Mouse (Mus musculus) embryonic facial prominence, embryonic 13.5 days (tissue): ENCODE data around the gene Abhd12. TPM values are rescaled to one million over a fixed set of nuclear protein-coding genes. Genes with fewer than 3 reads are reported as not detected.
"Not testable (repeated sequence)": the region's sequence is repeated elsewhere in the genome, so short reads cannot be mapped to it uniquely, and the experiment has no call there.

ENCODE experiments used
- ATAC-seq: fragments of 200-750 bp; cut with Nextera tagmentation; 2 replicates; pipeline ENCODE4 v1.8.0; 2017; ENCODE audit warnings: low read depth; ENCODE audit not compliant: insufficient number of reproducible peaks, insufficient read depth, low FRiP score, low TSS enrichment
- H3K27ac ChIP-seq: fragments of 300-500 bp; sonication (generic); 2 replicates; pipeline ENCODE4 v1.5.1; 2015; ENCODE audit warnings: moderate library complexity, mild to moderate bottlenecking, inconsistent platforms
- H3K27me3 ChIP-seq: fragments of 300-500 bp; sonication (generic); 2 replicates; pipeline ENCODE4 v1.6.1; 2015; ENCODE audit warnings: mild to moderate bottlenecking, inconsistent platforms
- H3K36me3 ChIP-seq: fragments of 300-500 bp; sonication (generic); 2 replicates; pipeline ENCODE4 v1.6.1; 2015; ENCODE audit warnings: mild to moderate bottlenecking, inconsistent platforms
- H3K4me1 ChIP-seq: fragments of 300-500 bp; sonication (generic); 2 replicates; pipeline ENCODE4 v1.6.1; 2015; ENCODE audit warnings: inconsistent platforms
- H3K4me2 ChIP-seq: fragments of 300-500 bp; sonication (generic); 2 replicates; pipeline ENCODE4 v1.6.1; 2015; ENCODE audit warnings: moderate library complexity, mild to moderate bottlenecking, inconsistent platforms
- H3K4me3 ChIP-seq: fragments of 300-500 bp; sonication (generic); 2 replicates; pipeline ENCODE4 v1.5.1; 2015; ENCODE audit warnings: mild to moderate bottlenecking, inconsistent platforms
- H3K9ac ChIP-seq: fragments of 300-500 bp; sonication (generic); 2 replicates; pipeline ENCODE4 v1.6.1; 2015; ENCODE audit warnings: mild to moderate bottlenecking, inconsistent platforms
- H3K9me3 ChIP-seq: fragments of 300-500 bp; sonication (generic); 2 replicates; pipeline ENCODE4 v1.6.1; 2016; ENCODE audit warnings: inconsistent platforms
- whole genome bisulfite sequencing: fragments of 180-500 bp; shearing (Covaris S2); methylation state at CpG from one replicate; pipeline ENCODE4 v1.1.7; 2015; ENCODE audit warnings: mixed read lengths; 5-methylcytosine and 5-hydroxymethylcytosine counted together
- polyA plus RNA-seq: library from polyadenylated mRNA; unstranded; fragments of >200 nt; fragmentation: Nextera tagmentation; extraction: Ambion mirVana; gene quantifications from 2 replicates; pipeline ENCODE4 v1.2.1, GENCODE M21; 2015

The Abhd12 gene
- 68.2 and 69.5 TPM in 2 replicates for polyA plus RNA-seq

- WGBS = under 1% methylated on average over 72 of the region's 72 CpGs
These were observed at the start of gene Abhd12 for GRCm38 (mm10) chr2:150904272-150904935. TSS of gene Abhd12 (minus strand) at chr2:150904741.

GRCm38 (mm10) chr2:150951201-150951600 lies 46.7 kb upstream of the Abhd12 start:
- Histone ChIP-seq H3K36me3 (peaks cover 77% of the 10 kb centered on the region), H3K4me1 (no peaks in the 10 kb centered on the region), H3K4me2 (no peak overlapping the region), H3K27ac (no peak overlapping the region), H3K9ac (no peak overlapping the region), H3K27me3 (no peaks in the 10 kb centered on the region), H3K4me3 (no peak overlapping the region), H3K9me3 (no peaks in the 10 kb centered on the region)
- 84% methylated on average over 2 of the region's 2 CpGs for WGBS
- ATAC-seq = no peak

More at GRCm38 (mm10) chr2:150904272-150904935, at the start of gene Abhd12:
- Histone ChIP-seq H3K9me3 (no peaks in the 10 kb centered on the region), H3K27ac (peak within 1 kb of the TSS; percentile 87), H3K4me3 (peak within 1 kb of the TSS; percentile 94), H3K4me1 (peaks cover 18% of the 10 kb centered on the region), H3K27me3 (no peaks in the 10 kb centered on the region), H3K36me3 (peaks cover 6% of the 10 kb centered on the region; the same call in 1 of the 2 replicates), H3K4me2 (peak within 1 kb of the TSS; percentile 87), H3K9ac (peak within 1 kb of the TSS; percentile 91)
- ATAC-seq = peak; percentile 96

DNA sequence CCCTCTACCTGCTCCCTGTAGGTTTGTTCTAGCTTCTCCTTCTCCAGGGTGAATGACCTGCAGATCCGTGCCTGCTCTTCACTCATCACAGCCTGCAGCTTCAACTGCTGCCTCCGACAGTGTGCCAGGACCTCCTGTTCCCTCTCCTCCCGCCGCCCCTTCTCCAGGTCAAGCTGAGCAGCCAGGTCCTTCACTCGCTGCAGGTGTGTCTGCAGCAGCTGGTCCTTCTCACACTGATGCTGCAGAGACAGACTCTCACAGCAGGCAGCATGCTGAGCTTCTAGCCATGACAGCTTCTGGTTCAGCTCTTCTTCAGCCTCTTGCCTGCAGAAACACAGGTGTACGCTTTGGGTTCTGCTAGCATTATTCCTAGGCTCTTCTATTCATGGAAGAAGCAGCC lies 45.5 kb upstream of the Abhd12 start:
- WGBS = 92% methylated on average over 6 of the region's 6 CpGs
- Histone ChIP-seq H3K9me3 (no peaks in the 10 kb centered on the region), H3K4me2 (no peak overlapping the region), H3K4me3 (no peak overlapping the region), H3K9ac (no peak overlapping the region), H3K27ac (no peak overlapping the region), H3K27me3 (no peaks in the 10 kb centered on the region), H3K36me3 (peaks cover 70% of the 10 kb centered on the region), H3K4me1 (no peaks in the 10 kb centered on the region)
- no peak for ATAC-seq

DNA sequence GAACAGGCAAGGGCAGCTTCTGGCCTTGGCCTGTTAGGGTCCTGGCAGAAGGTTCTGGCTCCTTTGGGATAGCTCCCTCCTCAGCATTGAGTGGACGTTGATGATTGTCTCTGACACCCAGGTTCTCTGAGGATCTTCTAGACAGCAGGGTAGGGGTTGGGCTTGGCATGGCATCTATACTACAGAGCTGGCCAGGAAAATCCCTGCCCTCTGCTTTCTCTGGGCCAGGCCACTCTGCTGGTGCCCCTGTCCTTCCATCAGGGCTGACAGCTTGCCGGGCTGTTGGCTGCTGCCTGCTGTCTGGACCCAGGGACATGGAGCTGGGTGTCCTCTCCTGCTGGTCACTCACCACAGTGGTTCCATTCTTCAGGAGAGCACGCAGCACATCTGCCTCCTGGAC lies 45.1 kb upstream of the Abhd12 start:
- Histone ChIP-seq H3K27ac (no peak overlapping the region), H3K4me1 (no peaks in the 10 kb centered on the region), H3K27me3 (no peaks in the 10 kb centered on the region), H3K9me3 (no peaks in the 10 kb centered on the region), H3K4me2 (no peak overlapping the region), H3K36me3 (peaks cover 69% of the 10 kb centered on the region), H3K4me3 (no peak overlapping the region), H3K9ac (no peak overlapping the region)
- 91% methylated on average over 3 of the region's 3 CpGs for WGBS
- ATAC-seq = no peak

GRCm38 (mm10) chr2:150948786-150949185 lies 44.2 kb upstream of the Abhd12 start:
- peaks cover 70% of the 10 kb centered on the region for H3K36me3 ChIP-seq

GRCm38 (mm10) chr2:150947880-150948611 lies 43.5 kb upstream of the Abhd12 start:
- 89% methylated on average over 12 of the region's 12 CpGs for WGBS
- ATAC-seq, H3K27ac ChIP-seq, H3K4me3 ChIP-seq, H3K27me3 ChIP-seq, H3K9me3 ChIP-seq, H3K4me1 ChIP-seq, H3K4me2 ChIP-seq, H3K9ac ChIP-seq: not testable (repeated sequence)
- peaks cover 70% of the 10 kb centered on the region for H3K36me3 ChIP-seq

More at GRCm38 (mm10) chr2:150948786-150949185, 44.2 kb upstream of the Abhd12 start:
- Histone ChIP-seq H3K9me3 (no peaks in the 10 kb centered on the region), H3K4me2 (no peak overlapping the region), H3K4me1 (no peaks in the 10 kb centered on the region), H3K9ac (no peak overlapping the region), H3K4me3 (no peak overlapping the region), H3K27ac (no peak overlapping the region), H3K27me3 (no peaks in the 10 kb centered on the region)
- ATAC-seq = no peak
- 92% methylated on average over 5 of the region's 5 CpGs for WGBS

DNA sequence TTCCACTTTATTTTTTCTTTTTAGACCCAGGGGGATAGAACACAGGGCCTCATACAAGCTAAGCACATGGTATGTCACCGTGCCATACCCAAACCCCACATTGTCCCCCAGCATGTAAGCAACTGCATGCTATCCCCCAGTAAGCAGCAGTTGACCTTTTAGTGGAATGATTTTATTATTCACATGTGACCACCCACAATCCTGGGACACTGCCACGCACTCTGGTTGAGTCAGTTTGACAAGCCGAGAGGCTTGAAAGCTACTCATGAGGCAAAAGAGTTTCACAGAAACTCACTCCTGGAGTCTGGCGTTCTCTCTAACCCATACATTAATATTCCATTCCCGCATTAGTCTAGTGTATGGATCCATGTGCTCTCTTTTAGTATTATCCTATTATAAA lies 42.8 kb upstream of the Abhd12 start:
- not testable (repeated sequence) for H3K4me1 ChIP-seq, H3K27me3 ChIP-seq, ATAC-seq, H3K4me2 ChIP-seq, H3K9me3 ChIP-seq, H3K27ac ChIP-seq, H3K9ac ChIP-seq, H3K4me3 ChIP-seq
- 89% methylated on average over 5 of the region's 5 CpGs for WGBS
- H3K36me3 ChIP-seq = peaks cover 63% of the 10 kb centered on the region

- H3K27me3 ChIP-seq = no peaks in the 10 kb centered on the region
- ATAC-seq = no peak
- 94% methylated on average over 5 of the region's 5 CpGs for WGBS
- H3K4me3 ChIP-seq = no peak overlapping the region
- peaks cover 41% of the 10 kb centered on the region for H3K36me3 ChIP-seq
- no peak overlapping the region for H3K27ac ChIP-seq
- no peak overlapping the region for H3K4me2 ChIP-seq
- H3K9ac ChIP-seq = no peak overlapping the region
- H3K9me3 ChIP-seq = no peaks in the 10 kb centered on the region
- H3K4me1 ChIP-seq = no peaks in the 10 kb centered on the region
These were observed 39.5 kb upstream of the Abhd12 start for GRCm38 (mm10) chr2:150944017-150944416.

DNA sequence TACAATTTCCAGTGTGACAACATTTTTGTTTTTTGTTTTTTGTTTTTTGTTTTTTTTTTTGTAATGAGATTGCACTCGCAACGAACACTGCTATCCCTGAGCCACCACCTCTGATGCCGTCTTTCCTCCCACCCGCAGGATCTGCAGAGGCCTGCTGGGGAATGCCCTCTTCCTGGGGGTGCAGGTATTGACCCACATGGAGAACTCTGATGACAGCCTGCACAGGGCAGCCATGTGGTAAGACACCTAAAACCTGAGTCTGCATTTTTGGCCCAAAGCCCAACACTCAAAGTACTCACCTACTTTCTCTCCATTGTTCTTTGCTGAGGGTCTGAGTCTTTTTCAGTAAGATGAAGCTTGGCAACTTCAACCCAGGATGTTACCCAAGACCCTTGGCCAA lies 30.1 kb upstream of the Abhd12 start:
- Histone ChIP-seq H3K27me3 (no peaks in the 10 kb centered on the region), H3K4me1 (no peaks in the 10 kb centered on the region), H3K36me3 (peaks cover 76% of the 10 kb centered on the region), H3K27ac (no peak overlapping the region), H3K9me3 (no peaks in the 10 kb centered on the region), H3K4me2 (no peak overlapping the region), H3K9ac (no peak overlapping the region), H3K4me3 (no peak overlapping the region)
- 92% methylated on average over 4 of the region's 4 CpGs for WGBS
- ATAC-seq = no peak

DNA sequence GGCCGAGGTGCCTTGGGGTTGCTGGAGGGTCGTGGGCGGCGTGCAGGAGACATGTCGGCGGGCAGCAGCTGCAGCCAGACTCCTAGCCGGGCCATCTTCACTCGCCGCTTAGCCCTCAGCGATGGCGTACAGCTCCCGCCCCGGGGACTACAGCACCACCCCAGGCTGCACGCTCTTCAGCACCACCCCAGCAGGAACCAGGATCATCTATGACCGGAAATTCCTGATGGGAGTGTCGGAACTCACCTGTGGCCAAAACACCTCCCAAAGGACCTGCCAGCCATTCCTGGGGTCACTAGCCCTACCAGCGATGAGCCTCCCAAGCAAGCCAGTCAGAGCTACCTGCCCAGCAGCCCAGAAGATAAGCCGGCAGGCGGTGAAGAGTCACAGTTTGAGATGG lies 28.9 kb upstream of the Abhd12 start:
- H3K4me3 ChIP-seq = no peak overlapping the region
- no peaks in the 10 kb centered on the region for H3K4me1 ChIP-seq
- H3K36me3 ChIP-seq = peaks cover 79% of the 10 kb centered on the region
- H3K4me2 ChIP-seq = no peak overlapping the region
- no peak overlapping the region for H3K27ac ChIP-seq
- no peaks in the 10 kb centered on the region for H3K9me3 ChIP-seq
- WGBS = 84% methylated on average over 19 of the region's 19 CpGs
- no peak for ATAC-seq
- no peak overlapping the region for H3K9ac ChIP-seq
- H3K27me3 ChIP-seq = no peaks in the 10 kb centered on the region

- no peak for ATAC-seq
- Histone ChIP-seq H3K4me2 (no peak overlapping the region), H3K9me3 (no peaks in the 10 kb centered on the region), H3K27ac (no peak overlapping the region), H3K9ac (no peak overlapping the region), H3K36me3 (peaks cover 78% of the 10 kb centered on the region), H3K27me3 (no peaks in the 10 kb centered on the region), H3K4me1 (no peaks in the 10 kb centered on the region), H3K4me3 (no peak overlapping the region)
- WGBS = 77% methylated on average over 3 of the region's 3 CpGs
These were observed 26.3 kb upstream of the Abhd12 start for GRCm38 (mm10) chr2:150930806-150931205.

GRCm38 (mm10) chr2:150929156-150929555 lies 24.6 kb upstream of the Abhd12 start:
- H3K4me2 ChIP-seq = no peak overlapping the region
- no peaks in the 10 kb centered on the region for H3K27me3 ChIP-seq
- no peaks in the 10 kb centered on the region for H3K9me3 ChIP-seq
- H3K27ac ChIP-seq = no peak overlapping the region
- no peak overlapping the region for H3K4me3 ChIP-seq
- H3K9ac ChIP-seq = no peak overlapping the region
- peaks cover 70% of the 10 kb centered on the region for H3K36me3 ChIP-seq
- 81% methylated on average over 6 of the region's 6 CpGs for WGBS
- ATAC-seq = no peak
- H3K4me1 ChIP-seq = no peaks in the 10 kb centered on the region
